Mouse (Mus musculus) CH12.LX (cell line): Measurements from ENCODE around the gene Hic2. TPM values are rescaled to one million over a fixed set of nuclear protein-coding genes. Genes with fewer than 3 reads are reported as not detected.

Source experiments
- DNase-seq: peaks from one replicate; pipeline ENCODE4 v3.0.0-alpha.2; 2013; ENCODE audit errors: extremely low read depth
- H3K27ac ChIP-seq: 2 replicates; pipeline ENCODE4 v1.5.1; 2012; ENCODE audit warnings: low read depth, mild to moderate bottlenecking, control low read depth, moderate library complexity; ENCODE audit not compliant: insufficient read depth
- H3K27me3 ChIP-seq: replicated peaks from 2 replicates; pipeline ENCODE3; 2012; ENCODE audit warnings: inconsistent platforms
- H3K36me3 ChIP-seq, 2 experiments: replicated peaks in 1 of 2; 2 replicates each; pipeline versions ENCODE3 to v1.6.1; 2012; ENCODE audit warnings: inconsistent platforms in 1 of 2, low read length in 1 of 2, mild to moderate bottlenecking in 1 of 2, mixed read lengths in 1 of 2, moderate library complexity in 1 of 2; ENCODE audit not compliant: control insufficient read depth in 1 of 2, insufficient read depth in 1 of 2
- H3K4me1 ChIP-seq, 2 experiments: 2 replicates each; pipeline ENCODE4 v1.6.1; 2012; ENCODE audit warnings: inconsistent platforms in 1 of 2, moderate library complexity in 1 of 2; ENCODE audit not compliant: insufficient read depth in 2 of 2, control insufficient read depth in 1 of 2
- H3K4me2 ChIP-seq: 2 replicates; pipeline ENCODE4 v1.6.1; 2012; ENCODE audit warnings: low read depth, mild to moderate bottlenecking, control low read depth; ENCODE audit not compliant: poor library complexity, insufficient read depth, severe bottlenecking
- H3K4me3 ChIP-seq, 3 experiments: fragments of 150-350 bp in 1 of 3; sonication (generic) in 1 of 3; replicated peaks in 1 of 3; 2 replicates each; pipeline versions ENCODE3 to v1.5.1; 2011 to 2012; ENCODE audit warnings: low read depth in 2 of 3, low read length in 2 of 3, mild to moderate bottlenecking in 2 of 3, moderate library complexity in 2 of 3, control low read depth in 1 of 3, improper control_type of control experiment in 1 of 3, inconsistent platforms in 1 of 3, mixed read lengths in 1 of 3; ENCODE audit not compliant: poor library complexity in 1 of 3
- H3K79me2 ChIP-seq: replicated peaks from 2 replicates; pipeline ENCODE4 v1.6.1; 2012; ENCODE audit warnings: mild to moderate bottlenecking, moderate library complexity; ENCODE audit not compliant: control insufficient read depth, poor library complexity, insufficient read depth, severe bottlenecking; ENCODE audit errors: extremely low read depth
- H3K9ac ChIP-seq: 2 replicates; pipeline ENCODE4 v1.6.1; 2012; ENCODE audit warnings: low read depth, mild to moderate bottlenecking, control low read depth, moderate library complexity; ENCODE audit not compliant: insufficient read depth
- H3K9me3 ChIP-seq: replicated peaks from 2 replicates; pipeline ENCODE3; 2012; ENCODE audit warnings: low read length, inconsistent platforms, mixed read lengths
- CHD1 ChIP-seq: IDR thresholded peaks from 2 replicates; pipeline ENCODE4 v1.6.1; 2012; ENCODE audit warnings: low read depth, low read length, improper control_type of control experiment, inconsistent platforms
- CTCF ChIP-seq, 2 experiments: IDR thresholded peaks in 1 of 2; conservative IDR thresholded peaks in 1 of 2; 2 replicates each; pipeline ENCODE4 v1.5.1; 2011 to 2012; ENCODE audit warnings: low read depth in 2 of 2, low read length in 2 of 2, improper control_type of control experiment in 1 of 2, inconsistent platforms in 1 of 2, mild to moderate bottlenecking in 1 of 2, moderate library complexity in 1 of 2
- ELF1 ChIP-seq: IDR thresholded peaks from 2 replicates; pipeline ENCODE4 v1.6.1; 2014; ENCODE audit warnings: low read depth, mild to moderate bottlenecking, inconsistent platforms, low read length, improper control_type of control experiment
- EP300 ChIP-seq: IDR thresholded peaks from 2 replicates; pipeline ENCODE4 v1.6.1; 2011; ENCODE audit warnings: low read length, improper control_type of control experiment
- ETS1 ChIP-seq: conservative IDR thresholded peaks from 2 replicates; pipeline ENCODE4 v1.6.1; 2012; ENCODE audit warnings: low read depth, mild to moderate bottlenecking, inconsistent platforms, low read length, improper control_type of control experiment, moderate library complexity
- GABPA ChIP-seq: IDR thresholded peaks from 2 replicates; pipeline ENCODE4 v1.6.1; 2012; ENCODE audit warnings: low read depth, low read length, improper control_type of control experiment, inconsistent platforms; ENCODE audit not compliant: insufficient replicate concordance
- HCFC1 ChIP-seq: IDR thresholded peaks from 2 replicates; pipeline ENCODE4 v1.6.1; 2012; ENCODE audit warnings: low read depth, mild to moderate bottlenecking, inconsistent platforms, low read length, improper control_type of control experiment
- IRF4 ChIP-seq: IDR thresholded peaks from 2 replicates; pipeline ENCODE4 v1.6.1; 2014; ENCODE audit warnings: low read depth, mild to moderate bottlenecking, inconsistent platforms, low read length, improper control_type of control experiment
- JUND ChIP-seq: conservative IDR thresholded peaks from 2 replicates; pipeline ENCODE4 v1.6.1; 2011; ENCODE audit warnings: low read depth, low read length, improper control_type of control experiment
- KAT2A ChIP-seq: IDR thresholded peaks from 2 replicates; pipeline ENCODE4 v1.6.1; 2012; ENCODE audit warnings: low read length, improper control_type of control experiment, inconsistent platforms; ENCODE audit not compliant: insufficient replicate concordance
- MAX ChIP-seq: IDR thresholded peaks from 2 replicates; pipeline ENCODE4 v1.6.1; 2011; ENCODE audit warnings: low read length, improper control_type of control experiment
- MEF2A ChIP-seq: IDR thresholded peaks from 2 replicates; pipeline ENCODE4 v1.6.1; 2014; ENCODE audit warnings: low read depth, mild to moderate bottlenecking, inconsistent platforms, low read length, improper control_type of control experiment, borderline replicate concordance
- MXI1 ChIP-seq: IDR thresholded peaks from 2 replicates; pipeline ENCODE4 v1.6.1; 2011; ENCODE audit warnings: mild to moderate bottlenecking, low read depth, low read length, improper control_type of control experiment
- MYC ChIP-seq: IDR thresholded peaks from 2 replicates; pipeline ENCODE4 v1.6.1; 2011; ENCODE audit warnings: low read depth, mild to moderate bottlenecking, improper control_type of control experiment, low read length
- NELFE ChIP-seq: IDR thresholded peaks from 2 replicates; pipeline ENCODE4 v1.6.1; 2011; ENCODE audit warnings: low read depth, low read length, improper control_type of control experiment
- NRF1 ChIP-seq: IDR thresholded peaks from 2 replicates; pipeline ENCODE4 v1.6.1; 2014; ENCODE audit warnings: low read depth, mild to moderate bottlenecking, inconsistent platforms, low read length, improper control_type of control experiment, moderate library complexity
- POLR2A ChIP-seq: IDR thresholded peaks from 2 replicates; pipeline ENCODE4 v1.6.1; 2011; ENCODE audit warnings: low read depth, mild to moderate bottlenecking, improper control_type of control experiment, low read length
- POLR2AphosphoS2 ChIP-seq: IDR thresholded peaks from 2 replicates; pipeline ENCODE4 v1.6.1; 2011; ENCODE audit warnings: low read depth, low read length, improper control_type of control experiment
- RAD21 ChIP-seq: IDR thresholded peaks from 2 replicates; pipeline ENCODE4 v1.6.1; 2011; ENCODE audit warnings: low read depth, mild to moderate bottlenecking, low read length, improper control_type of control experiment, moderate library complexity
- SMC3 ChIP-seq: IDR thresholded peaks from 2 replicates; pipeline ENCODE4 v1.6.1; 2011; ENCODE audit warnings: low read depth, low read length, improper control_type of control experiment
- TBP ChIP-seq: conservative IDR thresholded peaks from 2 replicates; pipeline ENCODE4 v1.6.1; 2011; ENCODE audit warnings: low read depth, low read length, improper control_type of control experiment
- TCF12 ChIP-seq: IDR thresholded peaks from 2 replicates; pipeline ENCODE4 v1.6.1; 2014; ENCODE audit warnings: low read depth, mild to moderate bottlenecking, inconsistent platforms, low read length, improper control_type of control experiment
- UBTF ChIP-seq: IDR thresholded peaks from 2 replicates; pipeline ENCODE4 v1.6.1; 2012; ENCODE audit warnings: low read depth, mild to moderate bottlenecking, inconsistent platforms, low read length, improper control_type of control experiment, moderate library complexity
- USF1 ChIP-seq: IDR thresholded peaks from 2 replicates; pipeline ENCODE4 v1.6.1; 2014; ENCODE audit warnings: low read depth, mild to moderate bottlenecking, inconsistent platforms, low read length, improper control_type of control experiment
- ZNF384 ChIP-seq: IDR thresholded peaks from 2 replicates; pipeline ENCODE4 v1.6.1; 2012; ENCODE audit warnings: low read depth, low read length, improper control_type of control experiment, inconsistent platforms
- dilution Hi-C: fragments of 300-500 bp; cut with MboI; formaldehyde crosslinking; loops from 2 replicates; pipeline ENCODE4 v1.14.3; 2020; ENCODE audit warnings: low sequenced_read_pairs; ENCODE audit not compliant: extremely low pct_unique_long_range_greater_than_20kb, extremely low pct_ligation_motif_present
- in situ Hi-C: fragments of 300-500 bp; cut with MboI; formaldehyde crosslinking; loops from 3 replicates; pipeline ENCODE4 v1.14.3; 2019; ENCODE audit warnings: low sequenced_read_pairs, low pct_ligation_motif_present, low pct_unique_long_range_greater_than_20kb, mixed read lengths
- polyA plus RNA-seq: library from polyadenylated mRNA; unstranded; fragments of >175 nt; gene quantifications from 2 replicates; pipeline ENCODE4 v1.2.1, GENCODE M21; 2012; ENCODE audit warnings: low read depth; ENCODE audit not compliant: insufficient read length
- total RNA-seq, 2 experiments: library from RNA; depleted of rRNA; stranded (reverse); fragments of 300-350 nt in 1 of 2; fragments of >200 nt in 1 of 2; gene quantifications; 2 replicates each; pipeline ENCODE4 v1.2.3; 2012 to 2014

Hic2 gene
- total and polyA plus RNA-seq, 3 experiments = 6.2 to 9.6 (median 8.1) TPM

DNA sequence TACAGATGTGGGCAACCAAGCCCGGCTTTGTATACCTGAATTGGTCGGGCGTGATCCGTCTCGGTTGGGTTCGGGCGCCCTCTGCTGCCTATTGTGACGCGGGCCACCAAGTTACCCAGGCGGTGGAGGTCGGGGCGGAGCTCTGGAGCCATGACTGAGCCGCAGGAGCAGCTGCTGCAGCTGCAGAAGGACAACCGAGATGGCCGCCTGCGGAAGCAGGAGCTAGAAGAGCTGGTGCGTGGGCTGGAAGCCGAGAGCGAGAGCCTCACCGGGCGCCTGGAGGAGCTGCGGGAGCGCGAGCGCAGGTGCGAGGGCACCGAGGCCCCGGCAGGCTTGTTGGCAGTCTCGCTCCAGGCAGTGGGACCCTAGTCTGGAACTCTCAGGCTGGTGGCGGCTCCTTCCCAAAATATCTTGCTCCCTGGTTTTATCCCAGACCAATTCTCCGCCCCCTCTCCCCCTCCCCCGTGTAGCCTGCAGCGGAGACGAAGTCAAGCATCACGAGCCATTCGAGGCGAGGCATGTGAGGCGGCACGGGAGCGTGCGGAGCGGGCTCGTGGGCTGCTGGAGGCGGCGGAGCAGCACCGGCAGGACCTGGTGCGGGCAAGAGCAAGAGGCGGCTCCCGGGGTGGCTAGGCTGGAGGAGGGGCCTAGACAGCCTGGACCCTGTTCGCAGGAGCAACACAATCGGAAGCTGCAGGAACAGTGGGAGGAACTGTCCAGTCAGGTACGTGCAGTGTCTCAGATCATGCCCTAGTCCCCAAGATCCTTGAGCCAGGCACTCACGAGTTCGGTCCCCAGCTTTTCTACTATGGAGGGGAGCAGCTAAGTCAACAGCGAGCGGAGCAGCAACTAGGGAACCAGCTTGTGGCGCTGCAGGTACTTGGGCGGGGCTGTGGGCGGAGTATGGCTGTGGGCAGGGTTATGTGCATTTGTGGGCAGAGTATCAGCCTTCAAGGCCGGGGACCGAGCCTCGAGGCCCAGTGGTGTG, 43.1 kb downstream of the Hic2 start (continued):
- no peak for TF ChIP-seq JUND
- no peak for TF ChIP-seq TBP
- peak; percentile 65 for TF ChIP-seq NRF1
- peak; percentile 74; the same call in 1 of the 2 replicates for TF ChIP-seq ELF1
- TF ChIP-seq MYC = no peak
- no peak for TF ChIP-seq GABPA
- TF ChIP-seq UBTF = peak; percentile 64
- peak; percentile 99 for TF ChIP-seq SMC3
- no peak for TF ChIP-seq POLR2AphosphoS2
- peak; percentile 44 for TF ChIP-seq POLR2A
- TF ChIP-seq ZNF384 = no peak
- TF ChIP-seq USF1 = no peak
- TF ChIP-seq RAD21 = peak; percentile 97

DNA sequence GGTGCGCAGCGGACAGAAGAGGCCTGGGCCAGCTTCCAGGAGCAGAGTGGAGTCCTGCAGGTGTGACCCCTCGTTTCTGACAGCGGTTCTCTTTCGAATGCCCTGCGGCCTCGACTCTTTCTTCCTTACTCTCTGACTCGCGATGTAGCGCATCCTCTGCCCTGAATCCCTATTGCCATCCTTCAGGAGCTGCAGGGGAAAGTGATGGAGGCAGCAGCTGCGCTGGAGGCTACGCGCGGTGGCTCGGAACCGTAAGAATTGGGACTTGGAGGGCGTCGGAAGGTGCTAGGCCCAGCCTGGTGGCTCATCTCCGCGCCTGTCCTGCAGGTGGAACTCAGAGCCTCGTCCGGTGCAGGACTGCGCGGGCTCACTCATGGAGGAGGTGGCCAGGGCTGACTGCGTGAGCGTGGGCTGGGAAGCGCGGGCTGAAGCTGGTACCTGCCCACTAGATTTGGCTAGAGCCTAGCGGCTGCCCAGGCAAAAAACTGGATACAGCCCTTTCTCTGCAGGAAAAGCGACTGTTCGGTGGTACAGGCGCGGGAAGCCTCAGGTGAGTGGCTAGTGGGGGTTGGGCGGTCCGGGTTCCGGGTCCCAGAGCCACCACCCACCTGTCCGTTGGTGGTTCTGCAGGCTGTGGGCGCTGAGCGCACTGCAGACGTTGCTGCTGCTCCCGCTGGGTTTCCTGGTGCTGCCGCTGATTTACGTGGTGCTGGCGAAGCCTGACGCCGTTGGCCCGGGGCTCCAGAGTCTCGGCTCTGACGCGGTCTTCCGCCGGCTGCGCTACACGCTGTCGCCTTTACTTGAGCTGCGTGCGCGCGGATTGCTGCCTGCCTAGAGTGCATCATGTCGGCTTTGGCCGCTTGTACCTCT, 44.2 kb downstream of the Hic2 start:
- no peak overlapping the region for H3K9ac ChIP-seq
- H3K36me3 ChIP-seq = peaks cover 39 to 60% of the 10 kb centered on the region in 2 experiments
- H3K4me1 ChIP-seq = peaks cover 4 to 8% of the 10 kb centered on the region in 2 experiments; a peak in 2 of 4 replicates

DNA sequence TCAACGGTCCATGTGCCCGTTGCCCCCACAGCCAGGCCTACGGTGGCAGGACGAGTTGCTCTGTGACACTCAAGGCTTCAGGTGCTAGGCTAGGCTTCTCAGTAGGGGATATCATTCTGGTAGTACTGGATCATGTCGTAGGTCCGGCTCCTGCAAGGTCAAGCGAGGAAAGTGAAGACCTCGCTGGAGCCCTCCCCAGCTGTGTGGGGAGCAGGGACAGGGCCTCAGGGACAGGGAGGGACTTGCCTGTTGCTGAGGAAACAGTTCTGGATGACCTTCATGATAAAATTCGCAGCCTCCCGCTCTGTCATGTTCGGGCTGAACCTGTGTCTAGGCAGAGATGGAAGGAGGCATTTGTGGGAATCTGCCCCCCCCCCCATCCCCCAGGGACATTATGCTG, 47.1 kb downstream of the Hic2 start:
- TF ChIP-seq IRF4 (no peak), MEF2A (no peak), KAT2A (no peak), TCF12 (no peak), MXI1 (no peak), HCFC1 (no peak), CTCF (conservative IDR thresholded peaks at IDR 0.05 in 1 of 2, IDR thresholded peaks at IDR 0.05 in 1 of 2; ENCODE audit: low read depth in 2 of 2, low read length in 2 of 2) (no peak), NELFE (no peak), EP300 (no peak), MAX (no peak), CHD1 (no peak)
- peaks cover 64 to 89% of the 10 kb centered on the region in 2 experiments for H3K36me3 ChIP-seq
- in situ Hi-C loops = loop anchor here (5.0 kb wide), 2 partner anchors 73 to 148 kb away; partner anchors contain the start of genes Rimbp3 and Sdf2l1

More for the DNA sequence above, 44.2 kb downstream of the Hic2 start:
- Histone ChIP-seq H3K27ac (no peak overlapping the region), H3K4me2 (no peak overlapping the region), H3K9me3 (no peaks in the 10 kb centered on the region), H3K79me2 (no peaks in the 10 kb centered on the region), H3K27me3 (peaks cover 2% of the 10 kb centered on the region), H3K4me3 (no peak overlapping the region)
- TF ChIP-seq TBP (no peak), ETS1 (no peak), POLR2AphosphoS2 (no peak)
- dilution Hi-C loops = no loop called here
- DNase-seq = no peak
- in situ Hi-C loops = no loop called here

More for the DNA sequence above, 47.1 kb downstream of the Hic2 start:
- Histone ChIP-seq H3K4me2 (no peak overlapping the region), H3K4me1 (peaks cover 4 to 8% of the 10 kb centered on the region in 2 experiments; a peak in 2 of 4 replicates), H3K9ac (no peak overlapping the region), H3K4me3 (no peak overlapping the region), H3K9me3 (no peaks in the 10 kb centered on the region), H3K79me2 (no peaks in the 10 kb centered on the region), H3K27ac (no peak overlapping the region), H3K27me3 (no peaks in the 10 kb centered on the region)
- no peak for DNase-seq
- dilution Hi-C loops = no loop called here
